Mouse (Mus musculus) ES-Bruce4 (cell line): ENCODE results near the gene Zcchc24.

Experiments
- CTCF ChIP-seq: IDR thresholded peaks from one replicate; pipeline ENCODE4 v1.8.1; 2011; ENCODE audit warnings: low read depth, low read length
- EP300 ChIP-seq: IDR thresholded peaks from 2 replicates; pipeline ENCODE4 v1.6.1; 2011; ENCODE audit warnings: low read depth, low read length; ENCODE audit not compliant: insufficient read depth
- POLR2A ChIP-seq: IDR thresholded peaks from one replicate; pipeline ENCODE4 v1.8.1; 2011; ENCODE audit warnings: low read length; ENCODE audit not compliant: insufficient read depth

- TF ChIP-seq EP300 = no peak
- TF ChIP-seq CTCF = no peak
- TF ChIP-seq POLR2A = no peak
Measured at GRCm38 (mm10) chr14:25736140-25736539, 32.7 kb downstream of the Zcchc24 start.
